Mouse (Mus musculus) midbrain, embryonic 16.5 days (tissue): ENCODE measurements around the gene Ephb1. TPM values are rescaled to one million over a fixed set of nuclear protein-coding genes. Genes with fewer than 3 reads are reported as not detected.
A peak's percentile ranks its signal among the peaks of the same experiment; 100 is the strongest.

ENCODE experiments used
- ATAC-seq: fragments of 200-750 bp; cut with Nextera tagmentation; 2 replicates; pipeline ENCODE4 v1.8.0; 2017; ENCODE audit warnings: moderate TSS enrichment
- H3K27ac ChIP-seq: fragments of 300-500 bp; sonication (generic); 2 replicates; pipeline ENCODE4 v1.5.1; 2014; ENCODE audit warnings: mild to moderate bottlenecking, low read length, mixed read lengths
- H3K27me3 ChIP-seq: fragments of 300-500 bp; sonication (generic); 2 replicates; pipeline ENCODE4 v1.6.1; 2014; ENCODE audit warnings: low read depth, low read length, mixed read lengths; ENCODE audit not compliant: control insufficient read depth, insufficient read depth
- H3K36me3 ChIP-seq: fragments of 300-500 bp; sonication (generic); 2 replicates; pipeline ENCODE4 v1.6.1; 2014; ENCODE audit warnings: mild to moderate bottlenecking, low read length, moderate library complexity, mixed read lengths; ENCODE audit not compliant: control insufficient read depth, insufficient read depth
- H3K4me1 ChIP-seq: fragments of 300-500 bp; sonication (generic); 2 replicates; pipeline ENCODE4 v1.6.1; 2014; ENCODE audit warnings: mild to moderate bottlenecking, low read length, mixed read lengths; ENCODE audit not compliant: control insufficient read depth, insufficient read depth
- H3K4me2 ChIP-seq: fragments of 300-500 bp; sonication (generic); 2 replicates; pipeline ENCODE4 v1.6.1; 2014; ENCODE audit warnings: mild to moderate bottlenecking, low read length, mixed read lengths
- H3K4me3 ChIP-seq: fragments of 300-500 bp; sonication (generic); 2 replicates; pipeline ENCODE4 v1.5.1; 2014; ENCODE audit warnings: low read depth, mild to moderate bottlenecking, low read length, moderate library complexity, mixed read lengths
- H3K9ac ChIP-seq: fragments of 300-500 bp; sonication (generic); 2 replicates; pipeline ENCODE4 v1.6.1; 2014; ENCODE audit warnings: low read depth, low read length, mixed read lengths
- H3K9me3 ChIP-seq: fragments of 300-500 bp; sonication (generic); replicated peaks from 2 replicates; pipeline ENCODE4 v1.6.1; 2014; ENCODE audit warnings: mild to moderate bottlenecking, low read length, mixed read lengths; ENCODE audit not compliant: control insufficient read depth, poor library complexity, severe bottlenecking
- WGBS: fragments of 180-500 bp; shearing (Covaris S2); extraction: QIAGEN DNeasy Blood & Tissue Kit; methylation state at CpG from one replicate; pipeline ENCODE4 v1.1.7; 2014; 5-methylcytosine and 5-hydroxymethylcytosine counted together
- polyA plus RNA-seq: library from polyadenylated mRNA; unstranded; fragments of >200 nt; fragmentation: Nextera tagmentation; extraction: Ambion mirVana; gene quantifications from 2 replicates; pipeline ENCODE4 v1.2.1, GENCODE M21; 2015

Gene Ephb1
- polyA plus RNA-seq, 1 experiment from 2014 or later, result 80.1 TPM

GRCm38 (mm10) chr9:102231248-102231647 is 123.2 kb downstream of the Ephb1 start:
- no peak for ATAC-seq
- 49% methylated on average over 6 of the region's 6 CpGs for WGBS

GRCm38 (mm10) chr9:102216746-102217566 is 137.5 kb downstream of the Ephb1 start:
- Histone ChIP-seq H3K4me2 (no peak overlapping the region), H3K9me3 (no peaks in the 10 kb centered on the region), H3K36me3 (0 out of 2 replicates have a peak, but pooled peaks cover 4% of the 10 kb centered on the region), H3K4me3 (no peak overlapping the region), H3K9ac (no peak overlapping the region), H3K27me3 (no peaks in the 10 kb centered on the region), H3K4me1 (peaks cover 31% of the 10 kb centered on the region), H3K27ac (no peak overlapping the region)
- WGBS, result 52% methylated on average over 7 of the region's 7 CpGs
- no peak for ATAC-seq

More at GRCm38 (mm10) chr9:102231248-102231647, 123.2 kb downstream of the Ephb1 start:
- Histone ChIP-seq H3K27ac (no peak overlapping the region), H3K9ac (no peak overlapping the region), H3K9me3 (no peaks in the 10 kb centered on the region), H3K36me3 (no peaks in the 10 kb centered on the region), H3K27me3 (no peaks in the 10 kb centered on the region), H3K4me1 (peaks cover 11% of the 10 kb centered on the region; the same call in 1 of the 2 replicates), H3K4me3 (no peak overlapping the region), H3K4me2 (no peak overlapping the region)

GRCm38 (mm10) chr9:102212036-102212383 is 142.5 kb downstream of the Ephb1 start:
- no peak overlapping the region for H3K4me2 ChIP-seq
- H3K9ac ChIP-seq, result no peak overlapping the region
- 0% methylated on average over 1 of the region's 1 CpGs for WGBS
- H3K9me3 ChIP-seq, result no peaks in the 10 kb centered on the region
- ATAC-seq, result no peak
- H3K4me3 ChIP-seq, result no peak overlapping the region
- H3K27me3 ChIP-seq, result no peaks in the 10 kb centered on the region
- H3K27ac ChIP-seq, result peak overlapping the region; percentile 82
- H3K36me3 ChIP-seq, result peaks cover 3% of the 10 kb centered on the region; the same call in 1 of the 2 replicates
- H3K4me1 ChIP-seq, result peaks cover 42% of the 10 kb centered on the region

- peak; percentile 94 for ATAC-seq
- H3K27ac ChIP-seq, result peak overlapping the region; percentile 82
- H3K4me1 ChIP-seq, result peaks cover 40% of the 10 kb centered on the region
- no peaks in the 10 kb centered on the region for H3K27me3 ChIP-seq
- H3K4me2 ChIP-seq, result no peak overlapping the region
- peaks cover 3% of the 10 kb centered on the region; the same call in 1 of the 2 replicates for H3K36me3 ChIP-seq
- no peaks in the 10 kb centered on the region for H3K9me3 ChIP-seq
- H3K9ac ChIP-seq, result 0 out of 2 replicates have a peak overlapping the region, but pooled peaks have one; percentile 27
- H3K4me3 ChIP-seq, result no peak overlapping the region
- WGBS, result 4% methylated on average over 10 of the region's 10 CpGs
Measured at GRCm38 (mm10) chr9:102211296-102212035, 143.0 kb downstream of the Ephb1 start.

GRCm38 (mm10) chr9:102205518-102205917 is 149.0 kb downstream of the Ephb1 start:
- Histone ChIP-seq H3K4me3 (no peak overlapping the region), H3K36me3 (peaks cover 3% of the 10 kb centered on the region; the same call in 1 of the 2 replicates), H3K4me1 (no peaks in the 10 kb centered on the region; the same call in none of the 2 replicates), H3K27me3 (no peaks in the 10 kb centered on the region), H3K9ac (no peak overlapping the region), H3K27ac (no peak overlapping the region), H3K4me2 (no peak overlapping the region), H3K9me3 (no peaks in the 10 kb centered on the region)
- ATAC-seq, result no peak
- WGBS, result 55% methylated on average over 3 of the region's 3 CpGs

- ATAC-seq, result no peak
- 77% methylated on average over 5 of the region's 5 CpGs for WGBS
- H3K27me3 ChIP-seq, result no peaks in the 10 kb centered on the region
Measured at GRCm38 (mm10) chr9:102201867-102202266, 152.6 kb downstream of the Ephb1 start.

GRCm38 (mm10) chr9:102196856-102197255 is 157.6 kb downstream of the Ephb1 start:
- WGBS, result 92% methylated on average over 6 of the region's 6 CpGs
- Histone ChIP-seq H3K27ac (no peak overlapping the region), H3K36me3 (peaks cover 4% of the 10 kb centered on the region; the same call in 1 of the 2 replicates), H3K4me1 (peaks cover 26% of the 10 kb centered on the region), H3K27me3 (no peaks in the 10 kb centered on the region), H3K4me2 (no peak overlapping the region), H3K4me3 (no peak overlapping the region), H3K9ac (no peak overlapping the region), H3K9me3 (no peaks in the 10 kb centered on the region)
- no peak for ATAC-seq

More at GRCm38 (mm10) chr9:102201867-102202266, 152.6 kb downstream of the Ephb1 start:
- no peak overlapping the region for H3K4me2 ChIP-seq
- no peak overlapping the region for H3K4me3 ChIP-seq
- H3K36me3 ChIP-seq, result no peaks in the 10 kb centered on the region
- no peak overlapping the region for H3K27ac ChIP-seq
- H3K9me3 ChIP-seq, result no peaks in the 10 kb centered on the region
- peaks cover 12% of the 10 kb centered on the region for H3K4me1 ChIP-seq
- no peak overlapping the region for H3K9ac ChIP-seq

- 70% methylated on average over 4 of the region's 4 CpGs for WGBS
- no peak overlapping the region for H3K4me2 ChIP-seq
- H3K4me1 ChIP-seq, result peaks cover 43% of the 10 kb centered on the region
- peaks cover 4% of the 10 kb centered on the region; the same call in 1 of the 2 replicates for H3K36me3 ChIP-seq
- no peaks in the 10 kb centered on the region for H3K9me3 ChIP-seq
- no peaks in the 10 kb centered on the region for H3K27me3 ChIP-seq
- H3K9ac ChIP-seq, result no peak overlapping the region
- H3K27ac ChIP-seq, result no peak overlapping the region
- no peak for ATAC-seq
- no peak overlapping the region for H3K4me3 ChIP-seq
Measured at GRCm38 (mm10) chr9:102194063-102194462, 160.4 kb downstream of the Ephb1 start.
